Mouse (Mus musculus) macrophage (primary cell): ENCODE measurements around the gene Gsg1l. TPM values are rescaled to one million over a fixed set of nuclear protein-coding genes. Genes with fewer than 3 reads are reported as not detected.

Experiments
- H3K27ac ChIP-seq: fragments of 350-480 bp; formaldehyde crosslinking; 2 replicates; pipeline ENCODE4 v1.9.0; 2021
- H3K36me3 ChIP-seq: fragments of 350-480 bp; formaldehyde crosslinking; 2 replicates; pipeline ENCODE4 v1.9.0; 2021; ENCODE audit errors: inconsistent target
- H3K4me3 ChIP-seq: fragments of 350-480 bp; formaldehyde crosslinking; 2 replicates; pipeline ENCODE4 v1.9.0; 2021; ENCODE audit errors: inconsistent target
- H3K79me2 ChIP-seq: fragments of 350-480 bp; formaldehyde crosslinking; 2 replicates; pipeline ENCODE4 v1.9.0; 2021; ENCODE audit errors: inconsistent target
- WGBS: methylation state at CpG from one replicate; pipeline ENCODE4 v1.1.7; 2026; ENCODE audit warnings: inconsistent platforms; ENCODE audit not compliant: missing documents; 5-methylcytosine and 5-hydroxymethylcytosine counted together
- polyA plus RNA-seq: library from polyadenylated mRNA; stranded (reverse); fragments of 250-400 nt; gene quantifications from 3 replicates; pipeline ENCODE4 v1.2.4, GENCODE M21; 2018; ENCODE audit warnings: inconsistent platforms

Gene Gsg1l
- polyA plus RNA-seq, 1 experiment from 2014 or later: 0.03 TPM

- 86% methylated on average over 10 of the region's 10 CpGs for WGBS
- Histone ChIP-seq H3K27ac (no peak overlapping the region), H3K4me3 (no peak overlapping the region), H3K36me3 (no peaks in the 10 kb centered on the region), H3K79me2 (no peaks in the 10 kb centered on the region)
Observed at GRCm38 (mm10) chr7:126031598-126032364, 50.4 kb downstream of the Gsg1l start.

- 7% methylated on average over 1 of the region's 1 CpGs for WGBS
- no peak overlapping the region for H3K27ac ChIP-seq
Observed at GRCm38 (mm10) chr7:126027410-126027809, 54.8 kb downstream of the Gsg1l start.

GRCm38 (mm10) chr7:126026600-126026999 is 55.6 kb downstream of the Gsg1l start:
- Histone ChIP-seq H3K36me3 (no peaks in the 10 kb centered on the region), H3K79me2 (no peaks in the 10 kb centered on the region), H3K4me3 (no peak overlapping the region), H3K27ac (no peak overlapping the region)
- WGBS: 70% methylated on average over 5 of the region's 5 CpGs

More at GRCm38 (mm10) chr7:126027410-126027809, 54.8 kb downstream of the Gsg1l start:
- Histone ChIP-seq H3K79me2 (no peaks in the 10 kb centered on the region), H3K4me3 (no peak overlapping the region), H3K36me3 (no peaks in the 10 kb centered on the region)

GRCm38 (mm10) chr7:126019966-126020365 is 62.2 kb downstream of the Gsg1l start:
- H3K27ac ChIP-seq: no peak overlapping the region
- 49% methylated on average over 6 of the region's 6 CpGs for WGBS
- no peak overlapping the region for H3K4me3 ChIP-seq
- H3K36me3 ChIP-seq: no peaks in the 10 kb centered on the region
- H3K79me2 ChIP-seq: no peaks in the 10 kb centered on the region

- Histone ChIP-seq H3K4me3 (no peak overlapping the region), H3K27ac (no peak overlapping the region), H3K79me2 (no peaks in the 10 kb centered on the region), H3K36me3 (no peaks in the 10 kb centered on the region)
- 82% methylated on average over 9 of the region's 9 CpGs for WGBS
Observed at GRCm38 (mm10) chr7:126019321-126019720, 62.9 kb downstream of the Gsg1l start.

GRCm38 (mm10) chr7:126017455-126017854 is 64.8 kb downstream of the Gsg1l start:
- WGBS: 90% methylated on average over 4 of the region's 4 CpGs

GRCm38 (mm10) chr7:126012325-126013021 is 69.7 kb downstream of the Gsg1l start:
- Histone ChIP-seq H3K4me3 (no peak overlapping the region), H3K36me3 (no peaks in the 10 kb centered on the region), H3K79me2 (no peaks in the 10 kb centered on the region), H3K27ac (no peak overlapping the region)
- 80% methylated on average over 11 of the region's 11 CpGs for WGBS

More at GRCm38 (mm10) chr7:126017455-126017854, 64.8 kb downstream of the Gsg1l start:
- Histone ChIP-seq H3K36me3 (no peaks in the 10 kb centered on the region), H3K27ac (no peak overlapping the region), H3K79me2 (no peaks in the 10 kb centered on the region), H3K4me3 (no peak overlapping the region)

GRCm38 (mm10) chr7:126008789-126009148 is 73.4 kb downstream of the Gsg1l start:
- H3K27ac ChIP-seq: no peak overlapping the region
- H3K36me3 ChIP-seq: no peaks in the 10 kb centered on the region
- 86% methylated on average over 7 of the region's 7 CpGs for WGBS
- no peak overlapping the region for H3K4me3 ChIP-seq
- H3K79me2 ChIP-seq: no peaks in the 10 kb centered on the region

- H3K27ac ChIP-seq: no peak overlapping the region
- no peak overlapping the region for H3K4me3 ChIP-seq
- no peaks in the 10 kb centered on the region for H3K79me2 ChIP-seq
- no peaks in the 10 kb centered on the region for H3K36me3 ChIP-seq
- WGBS: 88% methylated on average over 4 of the region's 4 CpGs
Observed at GRCm38 (mm10) chr7:126008139-126008788, 73.9 kb downstream of the Gsg1l start.

GRCm38 (mm10) chr7:126007132-126007910 is 74.9 kb downstream of the Gsg1l start:
- Histone ChIP-seq H3K4me3 (no peak overlapping the region), H3K27ac (no peak overlapping the region), H3K79me2 (no peaks in the 10 kb centered on the region), H3K36me3 (no peaks in the 10 kb centered on the region)
- WGBS: 75% methylated on average over 10 of the region's 10 CpGs

GRCm38 (mm10) chr7:126005274-126005673 is 76.9 kb downstream of the Gsg1l start:
- WGBS: 60% methylated on average over 5 of the region's 5 CpGs

GRCm38 (mm10) chr7:126001683-126002082 is 80.5 kb downstream of the Gsg1l start:
- H3K27ac ChIP-seq: no peak overlapping the region
- no peaks in the 10 kb centered on the region for H3K36me3 ChIP-seq
- no peaks in the 10 kb centered on the region for H3K79me2 ChIP-seq
- WGBS: 81% methylated on average over 5 of the region's 5 CpGs
- H3K4me3 ChIP-seq: no peak overlapping the region

More at GRCm38 (mm10) chr7:126005274-126005673, 76.9 kb downstream of the Gsg1l start:
- Histone ChIP-seq H3K27ac (no peak overlapping the region), H3K36me3 (no peaks in the 10 kb centered on the region), H3K79me2 (no peaks in the 10 kb centered on the region), H3K4me3 (no peak overlapping the region)

GRCm38 (mm10) chr7:125999921-126000320 is 82.3 kb downstream of the Gsg1l start:
- 88% methylated on average over 3 of the region's 3 CpGs for WGBS
- Histone ChIP-seq H3K4me3 (no peak overlapping the region), H3K27ac (no peak overlapping the region), H3K79me2 (no peaks in the 10 kb centered on the region), H3K36me3 (no peaks in the 10 kb centered on the region)

- Histone ChIP-seq H3K36me3 (no peaks in the 10 kb centered on the region), H3K27ac (no peak overlapping the region), H3K79me2 (no peaks in the 10 kb centered on the region), H3K4me3 (no peak overlapping the region)
- 100% methylated on average over 1 of the region's 1 CpGs for WGBS
Observed at GRCm38 (mm10) chr7:125996151-125996550, 86.1 kb downstream of the Gsg1l start.
